Comparison of ENCODE assay signal across 10 mouse cellular contexts in the genomic region with DNA sequence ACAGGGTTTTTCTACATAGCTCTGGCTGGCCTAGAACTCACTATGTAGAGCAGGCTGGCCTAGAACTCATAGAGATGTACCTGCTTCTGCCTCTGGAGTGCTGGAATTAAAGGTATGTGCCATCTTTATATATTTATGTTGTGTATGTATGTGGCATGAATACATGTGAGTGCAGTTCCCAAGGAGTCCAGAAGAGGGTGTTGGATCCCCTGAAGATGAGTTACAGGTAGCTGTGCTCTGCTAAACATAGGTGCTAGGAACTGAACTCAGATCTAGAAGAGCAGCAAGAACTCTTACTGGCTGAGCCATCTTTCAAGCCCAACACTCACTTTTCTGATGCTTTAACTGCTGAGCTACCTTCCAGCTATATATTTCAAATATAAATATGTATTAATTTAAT. TPM values are rescaled to one million over a fixed set of nuclear protein-coding genes. Genes with fewer than 3 reads are reported as not detected.
A peak's percentile ranks its signal among the peaks of the same experiment; 100 is the strongest.
DNase-seq lines count a peak whose midpoint lies in the region; ATAC-seq and TF ChIP-seq lines count a peak whose summit lies in the region.
"Had no signal": no experiment of that assay in that cellular context is flagged by ENCODE, and none has a peak within 500 bp of the region (broad histone marks: within the 10 kb centered on the region; RNA-seq: fewer than 3 reads in every experiment).

No protein-coding gene starts in this region.

- no peak for ATAC-seq in liver, embryonic 12.5 days
- ATAC-seq in monocyte, adult 5-6 weeks (replicated peaks; ENCODE audit: insufficient number of reproducible peaks, low FRiP score, low TSS enrichment, poor library complexity, severe bottlenecking), result no peak
- no peak for ATAC-seq in intestine, embryonic 16.5 days
- ATAC-seq: midbrain, embryonic 13.5 days had no signal

- H3K4me1 ChIP-seq in liver, embryonic 12.5 days, result no peaks in the 10 kb centered on the region
- H3K4me1 ChIP-seq in intestine, embryonic 16.5 days (ENCODE audit: control insufficient read depth, insufficient read depth, low read length), result no peaks in the 10 kb centered on the region
- H3K4me1 ChIP-seq: forebrain, embryonic 10.5 days; midbrain, embryonic 13.5 days had no signal

- peak; percentile 4 for DNase-seq in adrenal gland, postnatal 10 days
- DNase-seq in adrenal gland, adult 2 months, result no peak
- DNase-seq in liver, result peak; percentile 38
- peak; percentile 2 for DNase-seq in brain, embryonic 14.5 days (ENCODE audit: low read depth)
- peak; percentile 49 for DNase-seq in splenic B cell, adult 2 months (ENCODE audit: low read depth, low spot score)

- peaks cover 17% of the 10 kb centered on the region for H3K36me3 ChIP-seq in liver, embryonic 12.5 days
- 0 out of 2 replicates have a peak, but pooled peaks cover 2% of the 10 kb centered on the region for H3K36me3 ChIP-seq in splenic B cell, adult 2 months (ENCODE audit: control insufficient read depth, insufficient read depth, low read length, poor library complexity, severe bottlenecking)
- H3K36me3 ChIP-seq in intestine, embryonic 16.5 days (ENCODE audit: control insufficient read depth, insufficient read depth, low read length), result no peaks in the 10 kb centered on the region

- H3K4me3 ChIP-seq in liver, embryonic 12.5 days, result no peak overlapping the region
- no peak overlapping the region for H3K4me3 ChIP-seq in intestine, embryonic 16.5 days (ENCODE audit: low read length)
- H3K4me3 ChIP-seq: forebrain, embryonic 10.5 days; midbrain, embryonic 13.5 days had no signal

- no peaks in the 10 kb centered on the region for H3K9me3 ChIP-seq in liver, embryonic 12.5 days (replicated peaks)
- no peaks in the 10 kb centered on the region for H3K9me3 ChIP-seq in intestine, embryonic 16.5 days (ENCODE audit: control insufficient read depth, low read length)
- H3K9me3 ChIP-seq: forebrain, embryonic 10.5 days; midbrain, embryonic 13.5 days had no signal

- TF ChIP-seq CTCF in brain, embryonic 14.5 days (IDR thresholded peaks at IDR 0.05; ENCODE audit: borderline replicate concordance, extremely low read depth, insufficient read depth, insufficient read length), result 0 out of 2 replicates have a peak, but pooled peaks have one; percentile 7

- no peaks in the 10 kb centered on the region for H3K27me3 ChIP-seq in liver, embryonic 12.5 days (replicated peaks)
- no peaks in the 10 kb centered on the region for H3K27me3 ChIP-seq in splenic B cell, adult 2 months (ENCODE audit: control insufficient read depth, insufficient read depth, low read length, poor library complexity, severe bottlenecking)
- no peaks in the 10 kb centered on the region for H3K27me3 ChIP-seq in intestine, embryonic 16.5 days (replicated peaks; ENCODE audit: control insufficient read depth, insufficient read depth, low read length)
- H3K27me3 ChIP-seq: midbrain, embryonic 13.5 days had no signal

- no peak overlapping the region for H3K27ac ChIP-seq in liver, embryonic 12.5 days
- H3K27ac ChIP-seq in intestine, embryonic 16.5 days (ENCODE audit: low read length), result no peak overlapping the region
- H3K27ac ChIP-seq: forebrain, embryonic 10.5 days; midbrain, embryonic 13.5 days had no signal

- no peak for TF ChIP-seq POLR2A in brain, embryonic 14.5 days (IDR thresholded peaks at IDR 0.05; ENCODE audit: borderline replicate concordance, extremely low read depth, insufficient read depth, insufficient read length, poor library complexity, severe bottlenecking)

- no peak overlapping the region for H3K9ac ChIP-seq in liver, embryonic 12.5 days
- H3K9ac ChIP-seq in intestine, embryonic 16.5 days (ENCODE audit: low read depth, low read length), result no peak overlapping the region
- H3K9ac ChIP-seq: midbrain, embryonic 13.5 days had no signal

- no peak overlapping the region for H3K4me2 ChIP-seq in liver, embryonic 12.5 days
- H3K4me2 ChIP-seq in intestine, embryonic 16.5 days (ENCODE audit: low read depth, low read length), result no peak overlapping the region
- H3K4me2 ChIP-seq: midbrain, embryonic 13.5 days had no signal

RNA-seq across cellular contexts. Expression of a gene that starts 32.7 kb away (rescaled TPM):
- total RNA-seq in adrenal gland, postnatal 10 days (2021), result 10 to 100 TPM; 19.5 to 26.2 TPM
- 10 to 100 TPM; 26.5 to 26.9 TPM for total RNA-seq in adrenal gland, adult 2 months (2021)
- 4.0 and 7.3 TPM in 2 replicates for polyA plus RNA-seq in adrenal gland, adult 2 months (2012; rRNA removed)
- 12.1 and 15.9 TPM in 2 replicates for polyA plus RNA-seq in liver, embryonic 12.5 days (2016; fragmentation: Nextera tagmentation; extraction: Ambion mirVana)
- 37.9 and 48.5 TPM in 2 replicates for polyA plus RNA-seq in brain, embryonic 14.5 days (2012; rRNA removed)
- total RNA-seq in monocyte, adult 5-6 weeks (2017), result 24.4 to 41.1 TPM (median 25.1 TPM) in 3 replicates
- 29.9 and 30.4 TPM in 2 replicates for polyA plus RNA-seq in intestine, embryonic 16.5 days (2015; fragmentation: Nextera tagmentation; extraction: Ambion mirVana)
